In the genomic region with DNA sequence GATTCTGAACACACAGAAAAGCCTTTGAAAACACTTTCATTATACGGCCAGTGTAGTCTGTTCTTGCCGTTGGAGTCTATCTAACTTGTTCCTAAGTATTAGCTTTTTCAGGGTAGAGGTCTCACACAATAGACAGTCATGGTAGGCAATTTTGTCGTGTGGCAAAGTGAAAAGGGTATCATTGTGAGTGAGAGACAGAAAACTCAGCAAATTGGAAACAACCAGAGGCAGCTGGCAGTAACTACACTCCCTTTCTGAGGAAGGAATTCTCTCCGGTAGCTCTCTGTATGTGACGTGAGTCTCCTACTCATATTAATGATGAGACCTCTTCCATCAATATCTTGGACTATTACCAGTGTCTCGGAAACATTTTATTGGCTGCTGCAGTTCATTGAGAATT, we compare ENCODE assay signal across 18 mouse cellular contexts.
DNase-seq lines count a peak whose midpoint lies in the region; ATAC-seq and TF ChIP-seq lines count a peak whose summit lies in the region.
"Had no signal": no experiment of that assay in that cellular context is flagged by ENCODE, and none has a peak within 500 bp of the region (broad histone marks: within the 10 kb centered on the region; RNA-seq: fewer than 3 reads in every experiment).

No protein-coding gene starts in this region.

- H3K9ac ChIP-seq in forebrain, embryonic 12.5 days, result no peak overlapping the region
- H3K9ac ChIP-seq in forebrain, embryonic 11.5 days (ENCODE audit: low read length), result no peak overlapping the region
- no peak overlapping the region for H3K9ac ChIP-seq in kidney, postnatal 0 days (ENCODE audit: low read depth, low read length)
- H3K9ac ChIP-seq in forebrain, embryonic 16.5 days (replicated peaks; ENCODE audit: low read depth, low read length), result no peak overlapping the region
- no peak overlapping the region for H3K9ac ChIP-seq in midbrain, postnatal 0 days (replicated peaks; ENCODE audit: low read length, poor library complexity, severe bottlenecking)
- H3K9ac ChIP-seq: limb, embryonic 13.5 days; liver, embryonic 14.5 days had no signal

- no peak for ATAC-seq in forebrain, embryonic 12.5 days (ENCODE audit: low FRiP score)
- no peak for ATAC-seq in forebrain, embryonic 11.5 days (replicated peaks; ENCODE audit: low FRiP score)
- no peak for ATAC-seq in kidney, postnatal 0 days (replicated peaks; ENCODE audit: low FRiP score, low read depth)
- ATAC-seq in forebrain, embryonic 16.5 days, result no peak
- no peak for ATAC-seq in midbrain, postnatal 0 days (ENCODE audit: low FRiP score)

- H3K27ac ChIP-seq in forebrain, embryonic 12.5 days, result peak overlapping the region; percentile 57
- no peak overlapping the region; the same call in 1 of the 2 replicates for H3K27ac ChIP-seq in forebrain, embryonic 11.5 days (ENCODE audit: low read depth, low read length)
- peak overlapping the region; percentile 54; the same call in 1 of the 2 replicates for H3K27ac ChIP-seq in kidney, postnatal 0 days
- H3K27ac ChIP-seq in forebrain, embryonic 16.5 days (ENCODE audit: low read length), result peak overlapping the region; percentile 80
- 0 out of 2 replicates have a peak overlapping the region, but pooled peaks have one; percentile 12 for H3K27ac ChIP-seq in midbrain, postnatal 0 days (ENCODE audit: low read depth, low read length)
- H3K27ac ChIP-seq: limb, embryonic 13.5 days; liver, embryonic 14.5 days had no signal

- WGBS in forebrain, embryonic 12.5 days, result 57% methylated on average over 6 of the region's 6 CpGs
- 72% methylated on average over 6 of the region's 6 CpGs for WGBS in forebrain, embryonic 11.5 days
- WGBS in kidney, postnatal 0 days, result 70% methylated on average over 6 of the region's 6 CpGs
- WGBS in forebrain, embryonic 16.5 days, result 20% methylated on average over 6 of the region's 6 CpGs
- WGBS in midbrain, postnatal 0 days, result 57% methylated on average over 6 of the region's 6 CpGs

- H3K36me3 ChIP-seq in forebrain, embryonic 12.5 days (replicated peaks), result no peaks in the 10 kb centered on the region
- H3K36me3 ChIP-seq in forebrain, embryonic 11.5 days (ENCODE audit: control insufficient read depth, insufficient read depth, low read length), result no peaks in the 10 kb centered on the region
- no peaks in the 10 kb centered on the region for H3K36me3 ChIP-seq in kidney, postnatal 0 days (ENCODE audit: insufficient read depth, low read length)
- H3K36me3 ChIP-seq in forebrain, embryonic 16.5 days (ENCODE audit: control insufficient read depth, insufficient read depth), result no peaks in the 10 kb centered on the region
- no peaks in the 10 kb centered on the region for H3K36me3 ChIP-seq in midbrain, postnatal 0 days (ENCODE audit: insufficient read depth, low read length)
- H3K36me3 ChIP-seq: limb, embryonic 13.5 days had no signal

- no peak overlapping the region for H3K4me2 ChIP-seq in forebrain, embryonic 12.5 days
- no peak overlapping the region for H3K4me2 ChIP-seq in forebrain, embryonic 11.5 days (ENCODE audit: low read depth, low read length, severe bottlenecking)
- no peak overlapping the region for H3K4me2 ChIP-seq in kidney, postnatal 0 days (ENCODE audit: low read length)
- H3K4me2 ChIP-seq in forebrain, embryonic 16.5 days (ENCODE audit: low read length), result no peak overlapping the region
- H3K4me2 ChIP-seq in midbrain, postnatal 0 days (ENCODE audit: low read depth, low read length, poor library complexity, severe bottlenecking), result no peak overlapping the region
- H3K4me2 ChIP-seq: limb, embryonic 13.5 days had no signal

- H3K4me3 ChIP-seq in forebrain, embryonic 12.5 days (replicated peaks), result no peak overlapping the region
- H3K4me3 ChIP-seq in forebrain, embryonic 11.5 days (ENCODE audit: low read depth, low read length), result no peak overlapping the region
- H3K4me3 ChIP-seq in kidney, postnatal 0 days (replicated peaks; ENCODE audit: low read depth, low read length), result no peak overlapping the region
- no peak overlapping the region for H3K4me3 ChIP-seq in forebrain, embryonic 16.5 days (replicated peaks; ENCODE audit: low read length)
- no peak overlapping the region for H3K4me3 ChIP-seq in midbrain, postnatal 0 days (ENCODE audit: low read depth, low read length)
- H3K4me3 ChIP-seq: limb, embryonic 13.5 days; myocyte had no signal

- no peaks in the 10 kb centered on the region for H3K27me3 ChIP-seq in forebrain, embryonic 12.5 days
- H3K27me3 ChIP-seq in forebrain, embryonic 11.5 days (ENCODE audit: control insufficient read depth, insufficient read depth, low read length), result no peaks in the 10 kb centered on the region
- H3K27me3 ChIP-seq in kidney, postnatal 0 days (ENCODE audit: insufficient read depth, low read length), result no peaks in the 10 kb centered on the region
- no peaks in the 10 kb centered on the region for H3K27me3 ChIP-seq in forebrain, embryonic 16.5 days (replicated peaks; ENCODE audit: control insufficient read depth, insufficient read depth, low read length)
- H3K27me3 ChIP-seq in midbrain, postnatal 0 days (ENCODE audit: insufficient read depth, low read length), result no peaks in the 10 kb centered on the region
- H3K27me3 ChIP-seq: CH12.LX had no signal

- H3K9me3 ChIP-seq in forebrain, embryonic 12.5 days, result no peaks in the 10 kb centered on the region
- H3K9me3 ChIP-seq in forebrain, embryonic 11.5 days (ENCODE audit: control insufficient read depth, low read length), result no peaks in the 10 kb centered on the region
- no peaks in the 10 kb centered on the region for H3K9me3 ChIP-seq in kidney, postnatal 0 days (replicated peaks; ENCODE audit: low read length)
- H3K9me3 ChIP-seq in forebrain, embryonic 16.5 days (ENCODE audit: control insufficient read depth, low read length), result no peaks in the 10 kb centered on the region
- no peaks in the 10 kb centered on the region for H3K9me3 ChIP-seq in midbrain, postnatal 0 days (ENCODE audit: low read length)
- H3K9me3 ChIP-seq: limb, embryonic 13.5 days had no signal

- peaks cover 19% of the 10 kb centered on the region for H3K4me1 ChIP-seq in forebrain, embryonic 12.5 days
- H3K4me1 ChIP-seq in forebrain, embryonic 11.5 days (replicated peaks; ENCODE audit: control insufficient read depth, insufficient read depth, low read length), result peaks cover 5% of the 10 kb centered on the region; the same call in 1 of the 2 replicates
- H3K4me1 ChIP-seq in kidney, postnatal 0 days (replicated peaks; ENCODE audit: insufficient read depth, low read length), result peaks cover 12% of the 10 kb centered on the region
- H3K4me1 ChIP-seq in forebrain, embryonic 16.5 days (replicated peaks; ENCODE audit: control insufficient read depth, insufficient read depth, low read length), result peaks cover 32% of the 10 kb centered on the region
- peaks cover 13% of the 10 kb centered on the region; the same call in 1 of the 2 replicates for H3K4me1 ChIP-seq in midbrain, postnatal 0 days (ENCODE audit: insufficient read depth, low read length)
- H3K4me1 ChIP-seq: limb, embryonic 13.5 days had no signal

- DNase-seq in forebrain, embryonic 11.5 days (ENCODE audit: low spot score), result no peak
- no peak for DNase-seq in kidney, postnatal 0 days (ENCODE audit: low spot score)
- no peak for DNase-seq in kidney, postnatal 14 days
- no peak for DNase-seq in midbrain, postnatal 0 days (ENCODE audit: low spot score)
- no peak for DNase-seq in urinary bladder, adult 2 months (ENCODE audit: low spot score)
- no peak for DNase-seq in left cerebral cortex, adult 11 months (ENCODE audit: low spot score)
- DNase-seq: adrenal gland, adult 8-10 months; cerebellum, adult 11-12 months; gastrocnemius, postnatal 10 days; kidney, adult 9 months; spleen, adult 18-20 months; thymus, adult 18-20 months had no signal

- TF ChIP-seq CTCF in kidney, postnatal 0 days (IDR thresholded peaks at IDR 0.05; ENCODE audit: low read depth), result no peak
- peak; percentile 4; the same call in 1 of the 2 replicates for TF ChIP-seq CTCF in midbrain, postnatal 0 days (IDR thresholded peaks at IDR 0.05)
